Comparison of ENCODE assay signal across 7 mouse cellular contexts in genomic region chr2:104493951-104494800, GRCm38 (mm10). TPM values are rescaled to one million over a fixed set of nuclear protein-coding genes. Genes with fewer than 3 reads are reported as not detected.
DNase-seq lines count a peak whose midpoint lies in the region; ATAC-seq and TF ChIP-seq lines count a peak whose summit lies in the region.

TSS of gene Hipk3 (minus strand) at chr2:104494446.

- whole genome bisulfite sequencing in intestine, postnatal 0 days = 0% methylated on average over 74 of the region's 98 CpGs
- under 1% methylated on average over 69 of the region's 98 CpGs for WGBS in midbrain, embryonic 12.5 days
- WGBS in small intestine, adult 2 months = under 1% methylated on average over 85 of the region's 98 CpGs

- peak; percentile 20; the same call in 1 of the 2 replicates for TF ChIP-seq POLR2A in small intestine, adult 2 months (IDR thresholded peaks at IDR 0.05; ENCODE audit: low read depth, low read length)

- peak; percentile 59 for TF ChIP-seq CTCF in intestine, postnatal 0 days (IDR thresholded peaks at IDR 0.05; ENCODE audit: low read depth)
- peak; percentile 39; the same call in 1 of the 2 replicates for TF ChIP-seq CTCF in small intestine, adult 2 months (IDR thresholded peaks at IDR 0.05; ENCODE audit: extremely low read depth, insufficient read length, insufficient replicate concordance, low read depth, low read length)

- peak; percentile 93 for DNase-seq in adrenal gland, adult 2 months
- peak; percentile 62 for DNase-seq in embryo, embryonic 11.5 days (ENCODE audit: low read depth, low spot score)
- peak; percentile 84 to 85 for DNase-seq in gastrocnemius, postnatal 4 days (ENCODE audit: low spot score in 2 of 2)
- peak; percentile 84 for DNase-seq in left cerebral cortex, postnatal 4 days

- H3K27me3 ChIP-seq in intestine, postnatal 0 days (replicated peaks; ENCODE audit: control insufficient read depth, insufficient read depth, low read length) = no peaks in the 10 kb centered on the region
- peaks cover 6% of the 10 kb centered on the region for H3K27me3 ChIP-seq in midbrain, embryonic 12.5 days
- no peaks in the 10 kb centered on the region for H3K27me3 ChIP-seq in small intestine, adult 2 months (ENCODE audit: control insufficient read depth, insufficient read depth, low read length)

- no peaks in the 10 kb centered on the region for H3K36me3 ChIP-seq in intestine, postnatal 0 days (ENCODE audit: control insufficient read depth, insufficient read depth)
- no peaks in the 10 kb centered on the region for H3K36me3 ChIP-seq in midbrain, embryonic 12.5 days
- no peaks in the 10 kb centered on the region for H3K36me3 ChIP-seq in small intestine, adult 2 months (ENCODE audit: control insufficient read depth, insufficient read depth, low read length)

- peaks cover 3% of the 10 kb centered on the region; the same call in 1 of the 2 replicates for H3K4me1 ChIP-seq in intestine, postnatal 0 days (replicated peaks; ENCODE audit: control insufficient read depth, insufficient read depth, low read length)
- H3K4me1 ChIP-seq in midbrain, embryonic 12.5 days = 0 out of 2 replicates have a peak, but pooled peaks cover 13% of the 10 kb centered on the region
- peaks cover 4% of the 10 kb centered on the region; the same call in 1 of the 2 replicates for H3K4me1 ChIP-seq in small intestine, adult 2 months (ENCODE audit: control insufficient read depth, insufficient read depth, insufficient read length, low read length)

- intact Hi-C loops in left cerebral cortex, postnatal 4 days (cut with DNase I) = loop anchor here (10.0 kb wide), 2 partner anchors 49 to 91 kb away; no protein-coding TSS in a partner anchor

- H3K9me3 ChIP-seq in intestine, postnatal 0 days (ENCODE audit: control insufficient read depth) = no peaks in the 10 kb centered on the region
- no peaks in the 10 kb centered on the region for H3K9me3 ChIP-seq in midbrain, embryonic 12.5 days

- peak within 1 kb of the TSS; percentile 99 for H3K9ac ChIP-seq in intestine, postnatal 0 days (ENCODE audit: low read depth, low read length)
- peak within 1 kb of the TSS; percentile 98 for H3K9ac ChIP-seq in midbrain, embryonic 12.5 days (replicated peaks)

- peak within 1 kb of the TSS; percentile 94 for H3K4me3 ChIP-seq in intestine, postnatal 0 days (ENCODE audit: low read depth, low read length)
- H3K4me3 ChIP-seq in midbrain, embryonic 12.5 days = peak within 1 kb of the TSS; percentile 68
- peak within 1 kb of the TSS; percentile 100 for H3K4me3 ChIP-seq in small intestine, adult 2 months (ENCODE audit: low read depth, low read length)

- peak within 1 kb of the TSS; percentile 100 for H3K27ac ChIP-seq in intestine, postnatal 0 days (ENCODE audit: low read depth, low read length)
- H3K27ac ChIP-seq in midbrain, embryonic 12.5 days (replicated peaks) = peak within 1 kb of the TSS; percentile 99
- peak within 1 kb of the TSS; percentile 90 for H3K27ac ChIP-seq in small intestine, adult 2 months (ENCODE audit: insufficient read depth, low read depth, low read length)

- peak; percentile 80 for ATAC-seq in intestine, postnatal 0 days
- ATAC-seq in midbrain, embryonic 12.5 days (ENCODE audit: low FRiP score, low read depth) = peak; percentile 93

- peak within 1 kb of the TSS; percentile 77 for H3K4me2 ChIP-seq in intestine, postnatal 0 days (replicated peaks; ENCODE audit: low read depth)
- H3K4me2 ChIP-seq in midbrain, embryonic 12.5 days (replicated peaks) = peak within 1 kb of the TSS; percentile 83

RNA-seq across cellular contexts. Expression of gene Hipk3, which starts in this region (rescaled TPM):
- 100 to 1,000 TPM; 116 to 136 TPM for total RNA-seq in adrenal gland, adult 2 months (2021)
- 28.8 and 30.6 TPM in 2 replicates for polyA plus RNA-seq in adrenal gland, adult 2 months (2012; rRNA removed)
- total RNA-seq in gastrocnemius, postnatal 4 days (2021) = 100 to 1,000 TPM; 148 to 153 TPM
- 10.1 and 10.7 TPM in 2 replicates for polyA plus RNA-seq in intestine, postnatal 0 days (2015; fragmentation: Nextera tagmentation; extraction: Ambion mirVana)
- total RNA-seq in left cerebral cortex, postnatal 4 days (2021) = 10 to 100 TPM; 49.0 to 52.8 TPM
- polyA plus RNA-seq in midbrain, embryonic 12.5 days (2016; fragmentation: Nextera tagmentation; extraction: Ambion mirVana) = 9.4 and 11.3 TPM in 2 replicates
- 7.0 and 9.8 TPM in 2 replicates for polyA plus RNA-seq in small intestine, adult 2 months (2012; rRNA removed)

Comparison
In these comparisons a context has a peak if more than half of its experiments do, and no peak if none do; other contexts are left out.
1. Peak in every context shown above with its lines: DNase-seq, ATAC-seq, H3K4me3 ChIP-seq and H3K27ac ChIP-seq.